Mouse (Mus musculus): ENCODE data around the gene Adcy2.

GRCm38 (mm10) chr13:68830030-68830759 is 169.1 kb downstream of the Adcy2 start:
- TF ChIP-seq POLR2A (IDR thresholded peaks at IDR 0.05; ENCODE audit: insufficient read depth, low read length) (no peak), EP300 (IDR thresholded peaks at IDR 0.05; ENCODE audit: insufficient read depth, low read depth, low read length) (no peak)

All from ES-Bruce4 (cell line).